Mouse (Mus musculus): ENCODE results near the gene Stx12. TPM values are rescaled to one million over a fixed set of nuclear protein-coding genes. Genes with fewer than 3 reads are reported as not detected.

The Stx12 gene
- total RNA-seq, 2 experiments from 2014 or later: 53.9 to 54.9 TPM

DNA sequence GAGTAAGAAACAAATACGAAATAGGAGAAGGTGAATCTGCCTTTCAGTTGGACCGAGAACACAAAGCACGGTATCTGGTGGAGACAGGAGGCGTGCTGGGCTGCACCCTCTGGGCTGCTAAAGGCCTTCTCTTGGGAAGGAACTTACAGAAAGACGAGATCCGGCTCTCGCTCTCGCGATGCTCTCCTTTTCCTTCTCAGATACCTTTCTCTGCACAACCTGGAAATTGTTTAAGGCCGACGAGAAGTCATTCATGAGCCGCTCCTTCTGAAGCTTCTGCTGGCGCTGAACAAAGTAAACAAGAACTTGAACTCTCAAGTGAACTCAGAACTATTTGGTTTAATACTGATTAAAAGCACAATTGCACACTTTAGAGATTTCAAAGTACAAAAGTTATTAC, 21.3 kb downstream of the Stx12 start:
- no peak for DNase-seq

DNA sequence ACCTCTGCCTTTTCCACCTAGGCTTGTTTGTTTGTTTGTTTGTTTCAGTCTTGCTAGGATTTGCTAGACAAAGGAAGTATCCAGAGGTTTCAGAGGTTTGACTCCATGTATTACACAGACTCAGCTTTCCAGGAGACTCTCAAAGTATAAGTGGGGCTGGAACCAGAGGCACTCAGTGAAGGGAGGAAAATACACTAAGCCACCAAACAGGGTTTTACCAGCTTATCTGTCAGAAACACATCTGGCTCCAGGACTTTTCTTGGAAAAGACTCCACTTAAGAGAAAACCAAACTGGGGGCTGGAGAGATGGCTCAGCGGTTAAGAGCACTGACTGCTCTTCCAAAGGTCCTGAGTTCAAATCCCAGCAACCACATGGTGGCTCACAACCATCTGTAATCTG, 23.4 kb downstream of the Stx12 start:
- DNase-seq: no peak

DNA sequence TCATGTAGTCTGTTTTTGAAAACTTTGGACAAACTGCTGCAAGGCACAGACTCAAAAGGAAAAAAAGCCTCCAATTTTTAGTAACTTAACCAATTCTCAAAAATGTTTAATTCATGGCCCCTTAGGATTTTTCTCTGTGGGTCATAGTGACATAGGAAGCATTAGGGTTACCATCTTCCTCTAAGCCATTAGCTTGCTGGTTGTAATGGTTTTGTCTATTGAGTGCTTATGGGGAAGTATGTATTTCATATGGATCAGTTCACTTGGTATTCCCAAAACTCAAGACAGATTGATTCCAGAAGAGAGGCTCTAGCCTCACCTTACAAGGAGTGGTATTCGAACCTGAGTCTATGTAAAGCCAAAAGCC, 40.6 kb downstream of the Stx12 start:
- no peak for DNase-seq

DNA sequence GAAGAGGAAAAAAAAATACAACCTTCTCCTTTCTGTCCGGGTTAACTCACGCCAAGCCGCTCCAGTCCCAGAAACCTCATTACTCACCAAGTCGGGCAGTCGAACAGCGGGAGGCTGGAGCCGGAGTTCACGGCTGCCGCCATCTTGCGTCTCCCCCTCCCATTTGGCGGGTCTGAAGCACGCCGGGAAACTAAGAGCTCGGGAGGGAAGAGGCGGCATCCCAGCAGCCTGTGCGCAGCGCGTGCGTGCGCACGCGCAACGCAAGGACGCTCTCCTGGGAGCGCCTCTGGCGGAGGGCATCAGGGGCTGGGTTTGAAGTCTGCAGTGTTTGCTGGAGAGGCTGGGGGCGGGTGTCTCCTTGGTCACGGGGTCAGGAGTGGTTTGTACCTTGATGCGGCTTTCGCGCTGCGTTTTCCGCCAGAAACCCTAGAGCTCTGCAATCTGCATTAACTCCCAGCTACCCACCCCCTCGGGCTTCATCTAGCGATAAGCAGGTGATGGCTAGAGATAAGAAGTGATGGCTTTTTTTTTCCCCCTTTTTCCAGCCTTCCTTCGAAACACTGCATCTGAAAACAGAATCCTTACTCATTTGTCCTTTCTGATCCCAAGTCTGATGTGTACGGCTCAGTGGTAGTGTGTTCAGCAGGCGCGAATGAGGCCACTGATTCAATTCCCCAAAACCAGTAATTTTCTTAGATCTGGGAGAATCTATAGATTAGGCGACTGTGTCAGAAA, 41.2 kb downstream of the Stx12 start, which contains the start of gene Ppp1r8:
Gene Ppp1r8, minus strand, starts transcription at position 200 of the 735 bp plus-strand sequence.
- DNase-seq: peak; percentile 92

DNA sequence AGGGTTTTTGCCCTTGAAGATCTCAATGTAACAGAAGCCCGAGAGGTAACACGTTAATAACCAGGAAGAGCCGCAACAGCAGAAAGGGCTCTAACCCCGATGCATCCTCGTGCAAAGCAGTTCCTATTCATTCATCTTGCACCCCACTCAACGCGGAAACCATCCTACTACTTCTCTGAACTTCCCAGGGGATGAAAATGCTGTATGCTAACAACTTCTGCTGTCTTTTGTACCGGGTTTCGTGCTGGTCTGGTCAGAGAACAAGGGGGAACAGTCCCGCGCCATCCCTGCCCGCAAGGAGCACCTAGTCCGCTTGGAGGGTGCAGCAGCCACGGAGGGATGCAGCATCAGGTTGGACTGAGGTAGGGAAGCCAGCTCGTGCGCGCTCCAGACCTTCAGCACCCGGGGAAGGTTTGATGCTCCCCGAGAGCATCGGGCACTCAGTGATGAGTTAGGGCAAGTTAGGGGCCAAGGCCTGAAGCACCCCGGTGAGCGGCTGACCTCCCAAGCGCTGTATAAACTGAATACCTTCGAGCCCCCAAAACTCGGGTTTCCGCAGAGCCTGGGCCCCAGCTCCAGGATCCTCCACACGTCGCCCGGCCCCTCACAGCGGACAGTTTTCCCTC, 41.9 kb downstream of the Stx12 start:
- DNase-seq: peak; percentile 27

DNA sequence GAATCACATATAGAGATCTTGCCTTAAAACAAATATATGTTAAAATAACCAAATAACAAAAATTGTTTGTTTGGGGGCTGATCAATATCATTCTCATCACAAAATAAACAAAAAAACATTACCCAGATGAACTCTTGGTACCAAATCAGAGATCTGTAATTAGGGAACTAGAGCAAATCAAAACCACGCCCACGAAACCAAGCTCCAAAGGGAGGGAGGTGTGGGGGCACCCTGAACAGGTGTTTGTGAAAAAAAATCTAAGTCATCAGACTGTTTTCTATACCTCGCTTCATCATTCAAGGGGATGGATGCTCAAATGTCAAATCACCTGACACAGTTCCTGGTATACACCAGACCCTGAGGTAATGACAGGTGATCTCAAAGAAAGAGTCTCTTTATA, 42.8 kb downstream of the Stx12 start:
- DNase-seq: no peak

DNA sequence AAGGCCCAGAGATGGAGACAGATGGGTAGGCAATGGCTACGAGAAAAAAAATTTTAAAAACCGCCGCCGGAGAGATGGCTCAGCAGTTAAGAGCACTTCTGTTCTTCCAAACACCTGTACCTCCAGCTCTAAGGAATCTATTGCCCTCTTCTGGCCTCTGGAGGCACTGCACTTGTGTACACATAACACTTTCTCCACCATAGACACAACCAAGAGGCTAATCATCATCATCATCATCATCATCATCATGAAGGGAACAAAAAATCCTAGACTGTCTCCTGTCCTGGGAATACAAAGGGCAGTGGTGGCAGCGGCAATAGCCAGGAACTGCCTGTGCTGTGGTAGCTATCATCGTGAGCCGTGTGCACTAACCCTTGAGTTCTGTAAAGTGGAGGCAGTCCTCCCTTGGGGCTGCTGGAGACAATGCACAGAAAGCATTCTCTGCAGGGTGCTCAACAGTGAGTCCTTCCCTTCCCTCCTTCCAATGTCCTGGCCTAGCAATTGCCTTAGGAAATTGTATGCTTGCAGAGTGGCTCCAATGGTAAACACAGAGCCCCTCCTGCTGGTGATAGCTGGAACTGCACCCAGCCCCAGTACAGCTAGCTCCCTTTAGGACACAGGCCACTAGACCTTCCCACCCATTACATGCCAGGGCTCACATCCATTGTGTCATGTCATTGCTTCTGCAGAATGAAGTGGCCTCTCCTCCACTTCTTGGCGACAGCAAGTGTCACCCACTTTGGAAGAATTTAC, 60.5 kb downstream of the Stx12 start:
- peak; percentile 87 for DNase-seq

DNA sequence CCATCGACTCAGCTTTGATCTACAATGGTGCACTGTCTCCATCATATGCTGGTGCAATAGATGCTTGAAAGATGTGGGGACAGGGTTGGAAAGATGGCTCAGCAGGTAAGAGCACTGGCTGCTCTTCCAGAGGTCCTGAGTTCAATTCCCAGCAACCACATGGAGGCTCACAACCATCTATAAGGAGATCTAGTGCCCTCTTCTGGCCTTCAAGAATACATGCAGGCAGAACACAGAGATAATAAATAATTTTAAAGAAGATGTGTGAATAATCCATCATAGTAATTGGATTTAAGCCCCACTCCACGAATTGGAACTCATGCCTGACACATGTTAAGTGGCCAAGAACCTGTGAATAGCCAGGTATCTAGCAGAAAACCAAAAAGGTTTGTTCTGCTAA, 65.9 kb downstream of the Stx12 start:
- DNase-seq: no peak

DNA sequence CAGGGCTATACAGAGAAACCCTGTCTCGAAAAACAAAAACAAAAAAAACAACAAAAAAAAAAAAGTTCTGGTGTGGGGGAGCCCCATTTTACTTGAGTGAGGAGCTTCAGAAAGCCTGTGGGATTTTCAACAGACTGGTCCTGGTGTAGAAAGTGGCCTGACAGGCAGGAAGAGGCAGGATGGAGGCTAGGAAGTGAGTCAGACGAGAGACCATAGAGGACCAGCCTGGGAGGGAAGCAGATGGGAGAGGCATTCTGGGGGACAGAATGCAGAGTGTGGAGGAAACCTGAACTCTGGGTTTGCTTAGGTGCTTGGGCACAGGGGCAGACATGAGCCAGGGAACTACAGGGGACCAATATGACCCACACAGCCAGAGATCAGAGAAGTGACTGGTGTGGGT, 67.5 kb downstream of the Stx12 start:
- DNase-seq: no peak

DNA sequence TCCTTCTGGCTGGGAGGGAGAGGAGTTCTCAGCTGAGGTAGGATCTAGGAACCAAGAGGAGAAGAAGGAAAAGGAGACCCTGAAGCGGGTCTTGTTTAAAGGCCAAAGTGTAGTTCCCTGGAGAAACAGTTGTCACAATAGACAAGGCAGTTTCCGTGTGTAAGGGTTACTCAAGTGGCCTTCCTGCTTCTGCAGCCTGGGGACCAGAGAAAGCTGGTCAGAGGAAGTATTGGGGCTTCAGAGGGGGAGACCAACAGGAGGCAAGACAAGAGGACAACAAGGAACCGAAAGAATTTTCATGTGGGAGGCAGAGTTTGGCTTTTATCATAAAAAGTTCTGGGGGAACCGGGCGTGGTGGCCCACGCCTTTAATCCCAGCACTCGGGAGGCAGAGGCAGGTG, 67.9 kb downstream of the Stx12 start:
- no peak for DNase-seq

DNA sequence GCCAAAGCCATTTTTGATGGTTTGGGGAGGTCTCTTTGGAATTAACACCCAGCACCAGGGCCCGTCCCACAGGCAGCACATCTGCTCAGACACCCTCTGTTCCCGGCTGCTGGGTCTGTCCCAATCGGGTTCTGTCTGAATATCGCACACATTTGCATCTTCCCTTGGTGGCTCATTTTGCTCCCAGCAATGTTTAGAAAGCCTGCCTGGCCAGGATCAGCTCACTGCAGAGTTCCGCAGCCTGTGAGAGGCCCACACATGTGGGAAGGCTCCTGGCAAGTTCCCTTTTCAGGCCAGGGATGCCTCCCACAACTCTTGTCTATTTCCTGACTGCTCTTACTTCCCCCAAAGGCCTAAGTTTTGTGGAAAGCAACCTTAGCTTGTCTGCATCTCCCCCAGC, 74.7 kb downstream of the Stx12 start:
- DNase-seq: peak; percentile 28

DNA sequence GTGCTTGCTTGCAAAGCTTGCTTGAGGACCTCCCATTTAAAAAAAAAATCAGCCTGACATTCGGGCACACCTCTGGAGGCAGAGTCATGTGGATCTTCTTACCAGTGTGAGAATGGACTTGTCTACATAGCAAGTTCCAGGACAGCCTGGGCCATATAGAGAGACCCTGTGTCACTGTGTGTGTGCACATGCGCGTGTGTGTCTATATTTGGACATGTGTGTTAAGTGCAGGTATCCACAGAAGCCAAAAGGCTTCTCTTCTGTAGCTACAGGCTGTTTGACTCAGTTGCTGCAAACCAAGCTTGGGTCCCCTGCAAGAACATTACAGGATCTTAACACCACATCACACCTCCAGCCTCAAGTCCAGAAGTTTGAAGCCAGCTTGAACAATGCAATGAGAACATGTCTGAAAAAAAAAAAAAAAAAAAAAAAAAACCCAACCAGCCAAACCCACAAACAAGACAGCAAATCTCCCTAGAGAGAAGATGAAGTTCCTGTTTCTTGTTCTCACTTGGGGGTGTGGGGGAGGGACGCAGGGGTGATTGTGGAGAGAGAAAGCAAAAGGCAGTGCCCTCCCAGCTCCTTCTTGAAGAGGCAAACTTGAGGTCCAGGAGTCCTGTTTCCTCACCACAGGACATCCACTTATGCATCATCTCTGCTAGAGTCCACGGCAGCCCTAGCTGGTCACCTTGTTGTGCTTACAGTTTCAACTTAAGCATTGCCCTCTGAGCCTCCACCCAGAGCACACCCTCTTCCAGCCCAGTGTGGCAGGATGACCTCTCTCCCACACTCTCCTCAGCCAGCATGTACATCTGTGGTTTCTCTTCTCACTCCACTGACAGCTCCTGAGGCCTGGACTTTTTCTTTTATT, 76.3 kb downstream of the Stx12 start:
- DNase-seq: peak; percentile 21

DNA sequence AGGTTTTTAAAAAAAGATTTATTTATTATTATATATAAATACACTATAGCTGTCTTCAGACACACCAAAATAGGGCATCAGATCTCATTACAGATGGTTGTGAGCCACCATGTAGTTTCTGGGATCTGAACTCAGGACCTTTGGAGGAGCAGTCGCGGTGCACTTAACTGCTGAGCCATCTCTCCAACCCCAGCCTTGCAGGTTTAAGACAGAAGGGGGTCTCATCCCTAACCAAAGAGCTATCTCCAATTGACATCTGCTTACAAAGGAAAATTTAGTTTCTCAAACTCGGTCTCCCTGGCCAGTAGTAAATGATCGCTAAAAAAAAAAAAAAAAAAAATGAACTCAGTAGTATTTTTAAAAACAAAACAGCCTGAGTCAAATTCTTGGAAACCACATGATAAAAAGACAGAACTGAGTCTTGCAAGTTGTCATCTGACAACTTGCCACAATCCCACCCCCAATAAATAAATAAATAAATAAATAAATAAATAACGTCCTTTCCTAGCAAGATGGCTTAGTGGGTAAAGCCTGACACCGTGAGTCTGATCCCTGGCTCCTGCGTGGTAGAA, 77.6 kb downstream of the Stx12 start:
- DNase-seq: no peak

DNA sequence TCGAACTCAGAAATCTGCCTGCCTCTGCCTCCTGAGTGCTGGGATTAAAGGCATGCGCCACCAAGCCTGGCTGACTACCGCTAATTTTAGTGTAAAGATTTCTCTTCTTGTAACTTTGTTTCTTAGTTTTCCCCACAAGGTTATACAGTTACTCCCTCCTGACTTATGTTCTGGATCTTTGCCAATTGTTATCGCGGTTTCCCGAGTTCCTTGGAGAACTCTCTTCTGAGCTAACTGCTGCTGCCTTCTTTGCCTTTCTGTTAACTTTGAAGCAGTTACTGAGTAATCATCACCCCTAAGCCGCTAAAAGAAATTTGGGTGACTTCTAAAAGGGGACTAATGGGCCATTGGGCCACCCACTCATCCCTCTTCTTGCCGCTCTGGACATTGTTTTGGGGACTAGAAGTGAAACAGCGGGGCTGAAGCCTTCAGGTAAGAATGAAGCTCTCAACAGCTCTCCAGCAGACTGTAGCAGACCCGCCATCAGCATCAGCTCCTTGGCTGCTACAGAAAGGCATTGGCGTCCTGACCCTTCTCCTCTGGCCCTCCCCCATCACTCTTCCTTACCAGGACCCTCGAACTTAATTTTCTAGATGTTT, 78.6 kb downstream of the Stx12 start:
- DNase-seq: no peak

DNA sequence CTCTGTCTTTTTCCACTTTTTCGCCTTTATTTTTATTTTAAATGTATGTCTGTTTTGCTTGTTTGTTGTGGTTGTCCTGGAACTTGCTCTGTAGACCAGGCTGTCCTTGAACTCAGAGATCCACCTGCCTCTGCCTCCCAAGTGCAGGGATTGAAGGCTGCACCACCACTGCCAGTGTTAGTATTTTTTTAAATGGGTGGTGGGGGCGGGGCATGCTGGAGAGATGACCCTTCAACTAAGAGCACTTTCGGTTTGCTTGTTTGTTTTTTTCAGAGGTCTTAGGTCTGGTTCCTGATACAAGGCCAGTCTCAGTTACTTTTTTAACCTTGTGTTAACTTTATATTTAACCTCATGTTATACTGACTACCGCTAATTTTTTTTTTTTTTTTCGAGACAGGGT, 79.2 kb downstream of the Stx12 start:
- DNase-seq: no peak

DNA sequence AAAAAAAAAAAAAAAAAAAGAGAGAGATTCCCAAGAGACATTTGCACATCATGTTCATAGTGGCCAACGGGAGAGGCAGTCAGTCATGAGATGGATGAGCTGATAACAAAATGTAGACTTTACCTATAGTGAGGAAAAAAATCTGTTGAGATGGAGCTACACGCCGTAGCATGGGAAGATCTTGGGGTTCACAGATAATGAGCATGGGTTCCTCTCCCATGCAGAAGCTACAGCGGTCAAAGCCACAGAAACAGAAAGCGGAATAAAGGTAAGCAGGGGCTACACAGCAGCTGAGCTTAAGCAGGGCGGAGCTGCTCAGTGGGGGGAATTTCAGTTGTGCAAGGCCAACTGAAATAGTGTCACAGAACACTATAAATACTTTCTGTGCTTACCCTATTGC, 80.0 kb downstream of the Stx12 start:
- no peak for DNase-seq

DNA sequence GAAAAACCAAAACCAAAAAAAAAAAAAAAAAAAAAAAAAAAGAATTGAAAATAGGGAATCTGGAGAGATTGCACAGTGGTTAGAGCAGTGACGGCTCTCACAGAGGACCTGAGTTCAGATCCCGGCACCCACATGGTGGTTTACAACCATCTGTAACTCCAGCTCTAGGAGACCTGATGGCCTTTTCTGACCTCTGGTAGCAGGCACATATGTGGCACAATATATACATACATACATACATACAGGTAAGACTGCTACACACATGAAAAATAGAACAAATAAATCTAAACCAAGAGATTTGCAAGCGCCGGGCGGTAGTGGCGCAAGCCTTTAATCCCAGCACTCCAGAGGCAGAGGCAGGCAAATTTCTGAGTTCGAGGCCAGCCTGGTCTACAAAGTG, 80.4 kb downstream of the Stx12 start:
- DNase-seq: no peak

Data from heart, postnatal 4 days (tissue).